Mouse (Mus musculus): ENCODE measurements at regions not wholly inside any gene's neighbourhood (a gene's known extent, or its start where the extent isn't known, plus 50 kb on each side); places are given as distances from the start of the nearest gene placed in this dataset.
A peak's percentile ranks its signal among the peaks of the same experiment; 100 is the strongest.
"Not testable (repeated sequence)": the region's sequence is repeated elsewhere in the genome, so short reads cannot be mapped to it uniquely, and the experiment has no call there.

DNA sequence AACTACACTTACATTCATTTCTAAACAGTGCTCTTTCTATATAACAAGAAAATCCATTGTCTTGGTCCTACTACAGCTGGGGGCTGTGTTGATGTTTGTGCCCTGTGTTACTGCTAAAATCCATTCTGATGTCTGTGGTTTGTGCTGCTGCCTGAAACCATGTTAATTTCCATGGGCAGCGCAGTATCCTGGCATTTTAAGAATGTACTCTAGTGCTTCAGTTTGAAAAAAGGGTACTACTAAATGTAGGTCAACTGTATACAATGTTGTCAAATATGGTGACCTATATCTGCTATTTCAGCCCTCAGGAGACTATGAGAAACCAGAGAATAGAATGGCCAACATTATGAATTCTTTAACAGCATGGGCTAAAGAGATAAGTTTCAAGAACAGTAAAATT lies 1052.2 kb downstream of the Hace1 start:
- no peak for ATAC-seq (ENCODE audit: insufficient number of reproducible peaks, low FRiP score, low TSS enrichment)

DNA sequence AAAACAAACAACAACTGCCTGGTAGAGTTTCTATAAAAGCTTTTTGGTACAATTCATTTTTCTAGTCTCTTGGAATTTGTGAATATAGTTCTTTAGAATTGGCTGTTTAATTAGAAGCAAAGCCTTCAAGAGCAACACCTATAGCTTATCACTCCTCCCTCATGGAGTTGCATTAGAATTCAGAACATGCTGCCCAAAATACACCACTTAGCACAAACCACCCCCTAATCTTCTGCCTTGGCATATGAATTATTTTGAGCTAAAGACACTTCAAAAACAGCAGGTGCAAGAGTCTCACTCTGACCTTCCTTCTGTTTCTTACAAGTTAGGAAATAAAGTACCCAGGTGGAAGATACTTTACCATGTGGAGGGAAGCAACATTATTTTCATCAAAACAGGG lies 1085.4 kb downstream of the Hace1 start:
- ATAC-seq (ENCODE audit: insufficient number of reproducible peaks, low FRiP score, low TSS enrichment) = no peak

GRCm38 (mm10) chr10:46689823-46690372 lies 1112.3 kb downstream of the Hace1 start:
- ATAC-seq (ENCODE audit: insufficient number of reproducible peaks, low FRiP score, low TSS enrichment) = not testable (repeated sequence)

DNA sequence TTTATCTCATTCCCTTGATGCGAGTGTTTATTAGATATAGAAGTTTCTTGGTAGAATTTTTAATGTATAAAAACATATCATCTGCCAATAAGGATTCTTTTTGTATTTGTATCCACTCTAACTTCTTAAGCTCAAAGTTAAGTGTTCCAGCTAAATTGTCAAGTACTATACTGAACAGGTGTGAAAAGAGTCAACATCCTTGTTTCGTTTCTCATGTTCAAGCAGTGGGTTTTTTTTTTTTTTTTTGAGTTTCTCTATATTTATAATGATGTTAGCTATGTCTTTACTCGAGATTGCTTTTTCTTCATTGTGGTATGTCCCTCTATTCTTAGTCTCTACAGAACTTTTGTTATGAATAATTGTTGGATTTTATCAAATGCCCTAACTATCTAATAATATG lies 1115.0 kb downstream of the Hace1 start:
- ATAC-seq (ENCODE audit: insufficient number of reproducible peaks, low FRiP score, low TSS enrichment) = no peak

DNA sequence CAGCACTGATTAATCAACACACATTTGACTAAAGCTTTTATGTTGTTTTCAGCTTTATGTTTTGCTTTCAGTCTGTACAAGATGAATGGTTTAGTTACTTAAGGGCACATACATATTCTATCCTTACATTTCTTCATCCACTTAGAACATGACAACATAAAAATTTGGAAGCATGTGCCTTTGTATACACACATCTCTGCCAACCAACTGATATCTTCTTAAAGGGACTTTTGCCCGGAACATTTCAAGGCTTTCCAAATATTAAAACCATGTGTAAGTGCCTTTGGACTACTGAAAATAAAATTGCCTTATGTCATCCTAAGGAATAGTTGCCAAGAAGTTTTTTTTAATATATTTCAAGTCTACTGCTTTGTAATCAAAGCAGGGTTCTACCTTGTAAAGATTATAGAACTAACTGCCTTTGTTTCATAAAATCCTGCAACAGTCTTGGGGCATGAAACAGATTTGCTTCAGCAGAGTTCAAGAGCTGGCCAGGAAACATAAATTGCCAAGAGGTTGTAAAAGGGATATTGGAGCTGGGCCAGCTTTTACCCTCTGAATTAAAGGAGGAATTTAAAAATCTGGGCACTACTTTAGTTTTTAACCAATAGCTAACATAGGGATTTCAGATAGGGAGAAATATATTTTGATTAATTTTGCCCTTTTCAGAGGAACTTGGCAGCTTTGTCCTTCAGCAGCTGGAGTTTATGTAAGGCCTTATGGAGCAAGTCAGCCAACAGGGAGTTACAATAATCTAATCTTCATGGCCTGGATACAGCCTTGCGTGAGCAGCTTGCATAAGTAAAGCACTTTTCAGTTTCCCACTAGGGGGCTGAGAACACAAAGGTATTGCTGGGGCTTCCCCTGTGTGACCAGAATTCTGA lies 1120.0 kb downstream of the Hace1 start:
- ATAC-seq (ENCODE audit: insufficient number of reproducible peaks, low FRiP score, low TSS enrichment) = peak; percentile 89

DNA sequence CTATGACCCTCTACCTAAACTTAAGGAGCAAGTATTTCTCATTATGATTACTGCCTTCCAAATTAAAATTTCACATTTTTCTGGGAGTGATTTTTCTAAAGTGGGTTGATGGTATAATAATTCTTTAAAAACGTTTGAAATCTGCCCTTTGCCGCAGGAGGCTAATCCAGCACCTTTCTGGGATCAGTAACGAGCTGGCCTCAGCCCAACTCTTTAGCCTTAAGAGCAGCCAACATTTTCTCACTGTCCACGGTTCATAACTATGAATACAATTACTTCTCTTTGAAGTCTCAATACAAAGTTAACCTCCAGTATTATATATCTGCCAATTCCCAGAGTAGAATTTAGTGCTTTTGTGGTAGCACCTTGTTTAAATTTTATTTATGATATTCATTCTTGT lies 1123.6 kb downstream of the Hace1 start:
- no peak for ATAC-seq (ENCODE audit: insufficient number of reproducible peaks, low FRiP score, low TSS enrichment)

GRCm38 (mm10) chr10:46708022-46708421 lies 1130.4 kb downstream of the Hace1 start:
- not testable (repeated sequence) for ATAC-seq (ENCODE audit: insufficient number of reproducible peaks, low FRiP score, low TSS enrichment)

GRCm38 (mm10) chr10:46712690-46713089 lies 1135.1 kb downstream of the Hace1 start:
- ATAC-seq (ENCODE audit: insufficient number of reproducible peaks, low FRiP score, low TSS enrichment) = no peak

- no peak for ATAC-seq (ENCODE audit: insufficient number of reproducible peaks, low FRiP score, low TSS enrichment)
These were observed 1140.9 kb downstream of the Hace1 start for GRCm38 (mm10) chr10:46718349-46719087.

DNA sequence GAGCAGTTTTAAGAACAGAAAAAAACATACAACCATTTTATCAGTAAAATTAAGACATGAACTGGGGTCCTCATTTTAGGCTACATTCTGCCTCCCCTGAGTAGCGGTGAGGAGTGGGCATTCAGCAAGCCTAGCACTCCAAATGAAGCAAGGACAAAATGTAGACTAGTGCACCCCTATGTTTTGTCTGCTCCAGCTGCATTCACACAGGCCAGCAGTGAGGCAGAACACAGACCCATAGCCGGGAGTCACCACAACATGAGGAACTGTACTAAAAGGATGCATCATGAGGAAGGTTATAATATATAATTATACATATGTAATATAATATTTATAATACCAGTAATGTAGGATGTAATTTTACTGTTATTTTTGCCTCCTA lies 1141.5 kb downstream of the Hace1 start:
- no peak for ATAC-seq (ENCODE audit: insufficient number of reproducible peaks, low FRiP score, low TSS enrichment)

DNA sequence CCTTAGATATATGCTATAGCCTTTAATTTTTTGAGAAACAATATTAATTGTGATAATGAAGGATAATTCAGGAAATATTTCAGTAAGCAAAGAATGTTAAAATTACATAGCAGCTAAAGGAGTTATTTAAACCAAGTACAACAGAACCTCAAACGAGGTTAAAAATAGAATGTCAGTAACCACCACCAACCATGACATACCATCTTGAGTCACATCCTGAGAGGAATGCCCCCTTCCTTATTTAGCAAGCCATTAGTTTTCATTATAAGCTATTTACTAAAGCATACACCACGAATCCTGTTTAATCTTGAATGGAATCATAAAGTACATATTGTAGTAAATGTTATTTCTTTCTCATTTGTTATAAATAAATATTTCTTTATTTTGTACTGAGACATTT lies 1146.0 kb downstream of the Hace1 start:
- no peak for ATAC-seq (ENCODE audit: insufficient number of reproducible peaks, low FRiP score, low TSS enrichment)

DNA sequence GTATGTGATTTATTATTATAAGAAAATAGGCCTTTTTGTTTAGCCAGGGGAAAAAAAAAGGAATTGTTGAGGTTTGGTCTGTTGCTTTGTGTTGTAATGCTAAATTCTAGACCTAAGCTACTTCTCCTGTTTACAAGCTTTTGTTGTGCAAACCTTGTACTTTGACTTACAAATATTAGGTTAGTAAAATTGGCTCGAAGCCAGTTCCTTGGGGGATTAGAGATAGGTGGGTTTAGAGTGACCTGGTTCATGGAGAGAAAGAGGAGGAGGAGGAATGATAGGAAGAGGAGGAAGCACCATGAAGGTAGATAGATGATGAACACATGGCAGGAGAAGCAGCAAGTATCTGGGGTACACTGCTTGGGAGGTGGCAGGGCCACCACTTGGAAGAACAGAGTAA lies 1153.0 kb downstream of the Hace1 start:
- no peak for ATAC-seq (ENCODE audit: insufficient number of reproducible peaks, low FRiP score, low TSS enrichment)

DNA sequence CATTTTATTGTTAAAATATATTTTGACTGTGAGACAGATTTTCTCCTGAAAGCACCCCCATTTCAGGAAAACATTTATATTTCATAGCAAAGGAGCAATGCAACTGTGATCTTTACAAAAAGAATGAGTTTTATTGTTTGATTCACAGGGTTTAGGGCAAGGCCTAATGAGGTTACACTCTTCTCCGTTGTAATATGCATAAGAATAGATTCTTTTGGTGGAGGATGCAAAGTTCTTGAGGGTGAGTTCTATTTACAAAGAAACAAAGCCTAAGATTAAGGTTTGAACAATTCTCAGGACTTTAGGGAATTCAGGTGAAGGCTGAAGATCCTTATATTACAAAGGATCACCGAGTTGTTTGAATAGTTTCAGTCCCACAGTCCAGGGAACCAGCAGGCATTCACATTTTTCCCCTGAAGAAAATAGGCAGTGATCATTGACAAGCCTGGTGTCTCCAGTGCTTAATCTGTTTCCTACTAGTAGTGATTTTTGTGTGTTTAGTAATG lies 1156.2 kb downstream of the Hace1 start:
- no peak for ATAC-seq (ENCODE audit: insufficient number of reproducible peaks, low FRiP score, low TSS enrichment)

DNA sequence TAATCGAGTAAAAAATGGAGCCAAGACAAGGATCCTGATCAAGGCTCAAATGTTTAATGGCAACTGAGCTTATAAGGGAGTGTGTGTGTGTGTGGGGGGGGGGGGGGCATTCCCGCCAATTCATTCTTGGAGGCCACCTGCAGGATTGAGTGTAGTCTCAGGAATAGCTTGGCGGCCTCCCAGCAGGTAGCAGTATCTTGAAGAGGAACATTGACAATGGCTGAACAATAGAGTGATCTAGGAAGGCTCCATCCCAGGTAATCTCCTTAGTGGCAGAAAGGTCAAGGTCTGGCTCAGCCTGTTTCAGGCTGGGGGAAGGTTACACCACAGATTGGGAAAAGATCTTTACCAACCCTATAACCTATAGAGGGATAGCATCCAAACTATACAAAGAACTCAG lies 1163.5 kb downstream of the Hace1 start:
- ATAC-seq (ENCODE audit: insufficient number of reproducible peaks, low FRiP score, low TSS enrichment) = no peak

GRCm38 (mm10) chr10:46742131-46742530 lies 1164.5 kb downstream of the Hace1 start:
- ATAC-seq (ENCODE audit: insufficient number of reproducible peaks, low FRiP score, low TSS enrichment) = no peak

- no peak for ATAC-seq (ENCODE audit: insufficient number of reproducible peaks, low FRiP score, low TSS enrichment)
These were observed 1183.3 kb downstream of the Hace1 start for GRCm38 (mm10) chr10:46760923-46761322.

GRCm38 (mm10) chr10:46778729-46779128 lies 1201.1 kb downstream of the Hace1 start:
- ATAC-seq (ENCODE audit: insufficient number of reproducible peaks, low FRiP score, low TSS enrichment) = no peak

- ATAC-seq (ENCODE audit: insufficient number of reproducible peaks, low FRiP score, low TSS enrichment) = not testable (repeated sequence)
These were observed 1208.1 kb downstream of the Hace1 start for GRCm38 (mm10) chr10:46785723-46786122.

DNA sequence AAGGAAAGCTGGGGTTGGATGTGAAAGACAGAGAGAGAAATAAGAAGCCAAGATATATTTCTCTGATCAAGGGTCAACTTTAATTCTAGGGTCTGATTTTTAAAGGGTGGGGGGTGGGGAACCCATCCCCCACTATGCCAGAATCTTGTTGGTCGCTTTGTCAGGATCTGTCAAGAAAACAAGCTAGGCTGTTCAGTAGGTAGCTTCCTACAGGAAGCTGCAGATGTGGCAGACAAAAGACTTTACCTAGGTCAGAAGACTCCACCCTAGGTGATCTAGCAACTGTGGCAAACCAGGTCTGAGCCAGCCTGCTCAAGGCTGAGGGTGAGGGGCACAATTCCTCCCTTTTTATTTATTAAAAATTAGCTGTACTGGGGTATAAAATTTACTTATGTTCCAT lies 1236.6 kb downstream of the Hace1 start:
- no peak for ATAC-seq (ENCODE audit: insufficient number of reproducible peaks, low FRiP score, low TSS enrichment)

DNA sequence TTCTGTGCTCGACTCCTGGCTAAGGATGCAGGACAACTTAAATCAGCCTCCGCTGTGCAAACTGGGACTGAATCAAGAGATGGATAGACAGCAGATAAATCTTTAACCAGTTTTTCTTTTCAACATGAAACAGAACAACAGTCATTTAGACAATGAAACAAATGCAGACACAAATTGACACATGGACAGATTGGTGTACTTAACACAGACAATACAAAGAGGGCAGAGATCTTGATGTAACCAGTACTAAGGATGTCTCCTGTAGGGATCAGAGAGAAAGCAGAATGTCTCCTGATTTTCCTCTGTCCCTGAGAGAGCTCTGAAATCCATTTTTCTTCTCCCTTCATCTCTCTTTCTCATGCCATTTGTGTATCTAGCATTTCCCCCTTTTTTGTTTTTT lies 1241.5 kb downstream of the Hace1 start:
- ATAC-seq (ENCODE audit: insufficient number of reproducible peaks, low FRiP score, low TSS enrichment) = no peak

DNA sequence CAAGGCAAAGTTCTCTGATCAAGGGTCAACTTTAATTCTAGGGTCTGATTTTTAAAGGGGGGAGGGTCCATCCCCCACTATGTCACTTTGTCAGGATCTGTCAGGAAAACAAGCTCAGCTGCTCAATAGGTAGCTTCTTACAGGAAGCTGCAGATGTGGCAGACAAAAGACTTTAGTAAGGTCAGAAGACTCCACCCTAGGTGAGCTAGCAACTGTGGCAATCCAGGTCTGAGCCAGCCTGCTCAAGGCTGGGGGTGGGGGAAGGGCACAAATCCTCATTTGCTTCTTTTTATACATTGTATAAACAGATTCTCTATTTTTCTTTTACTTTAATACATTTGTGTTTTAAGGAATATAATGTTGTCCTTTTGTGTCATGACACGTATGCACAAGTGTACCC lies 1242.3 kb downstream of the Hace1 start:
- ATAC-seq (ENCODE audit: insufficient number of reproducible peaks, low FRiP score, low TSS enrichment) = no peak

Data from cerebellum, adult (tissue).